Mouse (Mus musculus): ENCODE data around the gene Prkch. TPM values are rescaled to one million over a fixed set of nuclear protein-coding genes. Genes with fewer than 3 reads are reported as not detected.

Gene Prkch
- polyA plus RNA-seq, 1 experiment from 2014 or later: 4.0 TPM

GRCm38 (mm10) chr12:73673783-73674182 lies 89.2 kb downstream of the Prkch start:
- Histone ChIP-seq H3K27ac (replicated peaks) (no peak overlapping the region), H3K9me3 (replicated peaks) (no peaks in the 10 kb centered on the region), H3K27me3 (ENCODE audit: low read depth, poor library complexity, severe bottlenecking) (no peaks in the 10 kb centered on the region), H3K36me3 (no peaks in the 10 kb centered on the region), H3K4me1 (peaks cover 36% of the 10 kb centered on the region), H3K4me3 (no peak overlapping the region)
- DNase-seq (ENCODE audit: low spot score): no peak
- WGBS: 91% methylated on average over 7 of the region's 7 CpGs

GRCm38 (mm10) chr12:73675212-73675611 lies 90.6 kb downstream of the Prkch start:
- no peaks in the 10 kb centered on the region for H3K9me3 ChIP-seq (replicated peaks)

GRCm38 (mm10) chr12:73679400-73679801 lies 94.8 kb downstream of the Prkch start:
- Histone ChIP-seq H3K27me3 (ENCODE audit: low read depth, poor library complexity, severe bottlenecking) (no peaks in the 10 kb centered on the region), H3K4me3 (no peak overlapping the region), H3K36me3 (no peaks in the 10 kb centered on the region), H3K27ac (replicated peaks) (0 out of 2 replicates have a peak overlapping the region, but pooled peaks have one; percentile 46), H3K4me1 (peaks cover 39% of the 10 kb centered on the region), H3K9me3 (replicated peaks) (no peaks in the 10 kb centered on the region)
- DNase-seq (ENCODE audit: low spot score): no peak
- WGBS: 37% methylated on average over 7 of the region's 7 CpGs

More at GRCm38 (mm10) chr12:73675212-73675611, 90.6 kb downstream of the Prkch start:
- H3K27ac ChIP-seq (replicated peaks): no peak overlapping the region
- 62% methylated on average over 4 of the region's 4 CpGs for WGBS
- no peak for DNase-seq (ENCODE audit: low spot score)
- H3K27me3 ChIP-seq (ENCODE audit: low read depth, poor library complexity, severe bottlenecking): no peaks in the 10 kb centered on the region
- no peaks in the 10 kb centered on the region for H3K36me3 ChIP-seq
- H3K4me3 ChIP-seq: no peak overlapping the region
- peaks cover 47% of the 10 kb centered on the region for H3K4me1 ChIP-seq

GRCm38 (mm10) chr12:73682921-73683346 lies 98.3 kb downstream of the Prkch start:
- H3K9me3 ChIP-seq (replicated peaks): no peaks in the 10 kb centered on the region
- no peaks in the 10 kb centered on the region for H3K36me3 ChIP-seq
- no peak for DNase-seq (ENCODE audit: low spot score)
- H3K27ac ChIP-seq (replicated peaks): no peak overlapping the region
- no peaks in the 10 kb centered on the region for H3K27me3 ChIP-seq (ENCODE audit: low read depth, poor library complexity, severe bottlenecking)
- 69% methylated on average over 7 of the region's 7 CpGs for WGBS
- H3K4me1 ChIP-seq: peaks cover 25% of the 10 kb centered on the region
- no peak overlapping the region for H3K4me3 ChIP-seq

GRCm38 (mm10) chr12:73685875-73686274 lies 101.3 kb downstream of the Prkch start:
- Histone ChIP-seq H3K4me3 (no peak overlapping the region), H3K27me3 (ENCODE audit: low read depth, poor library complexity, severe bottlenecking) (no peaks in the 10 kb centered on the region), H3K9me3 (replicated peaks) (no peaks in the 10 kb centered on the region), H3K36me3 (no peaks in the 10 kb centered on the region), H3K4me1 (peaks cover 6% of the 10 kb centered on the region; the same call in 1 of the 2 replicates), H3K27ac (replicated peaks) (no peak overlapping the region)
- 72% methylated on average over 13 of the region's 13 CpGs for WGBS
- DNase-seq (ENCODE audit: low spot score): no peak

GRCm38 (mm10) chr12:73686456-73686855 lies 101.9 kb downstream of the Prkch start:
- DNase-seq (ENCODE audit: low spot score): no peak
- no peaks in the 10 kb centered on the region for H3K9me3 ChIP-seq (replicated peaks)
- no peaks in the 10 kb centered on the region for H3K27me3 ChIP-seq (ENCODE audit: low read depth, poor library complexity, severe bottlenecking)
- H3K4me1 ChIP-seq: peaks cover 2% of the 10 kb centered on the region; the same call in 1 of the 2 replicates
- H3K36me3 ChIP-seq: no peaks in the 10 kb centered on the region
- 92% methylated on average over 5 of the region's 5 CpGs for WGBS
- H3K27ac ChIP-seq (replicated peaks): no peak overlapping the region
- H3K4me3 ChIP-seq: no peak overlapping the region

GRCm38 (mm10) chr12:73687077-73688035 lies 102.8 kb downstream of the Prkch start:
- Histone ChIP-seq H3K27me3 (ENCODE audit: low read depth, poor library complexity, severe bottlenecking) (no peaks in the 10 kb centered on the region), H3K4me3 (no peak overlapping the region), H3K27ac (replicated peaks) (no peak overlapping the region), H3K4me1 (no peaks in the 10 kb centered on the region), H3K36me3 (no peaks in the 10 kb centered on the region), H3K9me3 (replicated peaks) (no peaks in the 10 kb centered on the region)
- DNase-seq (ENCODE audit: low spot score): peak; percentile 25
- 82% methylated on average over 20 of the region's 20 CpGs for WGBS

GRCm38 (mm10) chr12:73692321-73692720 lies 107.7 kb downstream of the Prkch start:
- Histone ChIP-seq H3K9me3 (replicated peaks) (no peaks in the 10 kb centered on the region), H3K4me3 (no peak overlapping the region), H3K27me3 (ENCODE audit: low read depth, poor library complexity, severe bottlenecking) (no peaks in the 10 kb centered on the region), H3K27ac (replicated peaks) (no peak overlapping the region), H3K4me1 (no peaks in the 10 kb centered on the region), H3K36me3 (no peaks in the 10 kb centered on the region)
- no peak for DNase-seq (ENCODE audit: low spot score)
- 38% methylated on average over 4 of the region's 4 CpGs for WGBS

GRCm38 (mm10) chr12:73693347-73693746 lies 108.8 kb downstream of the Prkch start:
- no peak overlapping the region for H3K4me3 ChIP-seq
- no peaks in the 10 kb centered on the region for H3K36me3 ChIP-seq
- WGBS: 19% methylated on average over 4 of the region's 4 CpGs
- no peaks in the 10 kb centered on the region for H3K4me1 ChIP-seq
- no peaks in the 10 kb centered on the region for H3K9me3 ChIP-seq (replicated peaks)
- peak; percentile 69 for DNase-seq (ENCODE audit: low spot score)
- no peaks in the 10 kb centered on the region for H3K27me3 ChIP-seq (ENCODE audit: low read depth, poor library complexity, severe bottlenecking)
- no peak overlapping the region for H3K27ac ChIP-seq (replicated peaks)

GRCm38 (mm10) chr12:73694690-73695089 lies 110.1 kb downstream of the Prkch start:
- WGBS: 89% methylated on average over 13 of the region's 13 CpGs
- H3K27ac ChIP-seq (replicated peaks): no peak overlapping the region
- H3K36me3 ChIP-seq: no peaks in the 10 kb centered on the region
- no peaks in the 10 kb centered on the region for H3K9me3 ChIP-seq (replicated peaks)
- no peak overlapping the region for H3K4me3 ChIP-seq
- H3K4me1 ChIP-seq: no peaks in the 10 kb centered on the region
- DNase-seq (ENCODE audit: low spot score): no peak
- H3K27me3 ChIP-seq (ENCODE audit: low read depth, poor library complexity, severe bottlenecking): no peaks in the 10 kb centered on the region

- no peaks in the 10 kb centered on the region for H3K36me3 ChIP-seq
- no peak overlapping the region for H3K27ac ChIP-seq (replicated peaks)
- 80% methylated on average over 16 of the region's 16 CpGs for WGBS
- H3K27me3 ChIP-seq (ENCODE audit: low read depth, poor library complexity, severe bottlenecking): no peaks in the 10 kb centered on the region
- H3K4me3 ChIP-seq: no peak overlapping the region
- H3K9me3 ChIP-seq (replicated peaks): no peaks in the 10 kb centered on the region
- H3K4me1 ChIP-seq: no peaks in the 10 kb centered on the region
- DNase-seq (ENCODE audit: low spot score): no peak
These were observed 110.5 kb downstream of the Prkch start for GRCm38 (mm10) chr12:73695110-73695509.

- no peaks in the 10 kb centered on the region for H3K36me3 ChIP-seq
These were observed 111.5 kb downstream of the Prkch start for GRCm38 (mm10) chr12:73696084-73696483.

GRCm38 (mm10) chr12:73696946-73697345 lies 112.3 kb downstream of the Prkch start:
- no peak for DNase-seq (ENCODE audit: low spot score)
- Histone ChIP-seq H3K4me3 (no peak overlapping the region), H3K9me3 (replicated peaks) (no peaks in the 10 kb centered on the region), H3K27me3 (ENCODE audit: low read depth, poor library complexity, severe bottlenecking) (no peaks in the 10 kb centered on the region), H3K27ac (replicated peaks) (no peak overlapping the region), H3K36me3 (no peaks in the 10 kb centered on the region), H3K4me1 (no peaks in the 10 kb centered on the region)
- 88% methylated on average over 4 of the region's 4 CpGs for WGBS

More at GRCm38 (mm10) chr12:73696084-73696483, 111.5 kb downstream of the Prkch start:
- H3K9me3 ChIP-seq (replicated peaks): no peaks in the 10 kb centered on the region
- DNase-seq (ENCODE audit: low spot score): no peak
- no peak overlapping the region for H3K4me3 ChIP-seq
- H3K4me1 ChIP-seq: no peaks in the 10 kb centered on the region
- no peak overlapping the region for H3K27ac ChIP-seq (replicated peaks)
- WGBS: 93% methylated on average over 4 of the region's 4 CpGs
- H3K27me3 ChIP-seq (ENCODE audit: low read depth, poor library complexity, severe bottlenecking): no peaks in the 10 kb centered on the region

All from midbrain, embryonic 10.5 days (tissue).